In genomic region chr3:36864466-36864865, GRCm38 (mm10) we compare ENCODE assay signal across 24 mouse cellular contexts.
"Had no signal": no experiment of that assay in that cellular context is flagged by ENCODE, and none has a peak within 500 bp of the region (broad histone marks: within the 10 kb centered on the region; RNA-seq: fewer than 3 reads in every experiment).

No protein-coding gene starts in this region.

- H3K4me3 ChIP-seq: heart, adult 2 months had no signal

- ATAC-seq: forebrain, embryonic 16.5 days; hindbrain, embryonic 16.5 days; inflammation-experienced regulatory T-cells, adult 6 months; intestine, embryonic 15.5 days; intestine, postnatal 0 days had no signal

- H3K27me3 ChIP-seq: heart, embryonic 12.5 days; hindbrain, embryonic 12.5 days; intestine, embryonic 15.5 days; limb, embryonic 12.5 days; liver, embryonic 13.5 days; liver, embryonic 15.5 days had no signal

- H3K27ac ChIP-seq: heart, adult 2 months; heart, embryonic 10.5 days; hindbrain, embryonic 10.5 days; hindbrain, embryonic 12.5 days; hindbrain, embryonic 14.5 days; intestine, embryonic 15.5 days; layer of hippocampus, adult 2 months; left cerebral cortex, adult 2 months; limb, embryonic 10.5 days; limb, embryonic 12.5 days; liver, embryonic 13.5 days; liver, embryonic 15.5 days had no signal

- DNase-seq: gastrocnemius, adult 2 months; gastrocnemius, postnatal 10 days; gastrocnemius, postnatal 25 days; heart, adult 2 months; heart, postnatal 10 days; heart, postnatal 4 days; kidney, postnatal 14 days; kidney, postnatal 4 days; liver, embryonic 13.5 days had no signal

- H3K9me3 ChIP-seq: heart, embryonic 10.5 days; heart, embryonic 12.5 days; hindbrain, embryonic 10.5 days; hindbrain, embryonic 12.5 days; intestine, embryonic 15.5 days; limb, embryonic 10.5 days; limb, embryonic 12.5 days; liver, embryonic 13.5 days; liver, embryonic 15.5 days had no signal
